Mouse (Mus musculus): ENCODE measurements at regions not wholly inside any gene's neighbourhood (a gene's known extent, or its start where the extent isn't known, plus 50 kb on each side); places are given as distances from the start of the nearest gene placed in this dataset.
"Not testable (repeated sequence)": the region's sequence is repeated elsewhere in the genome, so short reads cannot be mapped to it uniquely, and the experiment has no call there.

- DNase-seq (ENCODE audit: low spot score) = no peak
Observed at GRCm38 (mm10) chr14:104410730-104411129, 57.1 kb downstream of the Pou4f1 start.

GRCm38 (mm10) chr14:104410292-104410691, 57.5 kb downstream of the Pou4f1 start:
- DNase-seq (ENCODE audit: low spot score) = no peak

GRCm38 (mm10) chr14:104406062-104406461, 61.7 kb downstream of the Pou4f1 start:
- DNase-seq (ENCODE audit: low spot score) = no peak

GRCm38 (mm10) chr14:104389297-104390071, 78.3 kb downstream of the Pou4f1 start:
- DNase-seq (ENCODE audit: low spot score) = no peak

DNA sequence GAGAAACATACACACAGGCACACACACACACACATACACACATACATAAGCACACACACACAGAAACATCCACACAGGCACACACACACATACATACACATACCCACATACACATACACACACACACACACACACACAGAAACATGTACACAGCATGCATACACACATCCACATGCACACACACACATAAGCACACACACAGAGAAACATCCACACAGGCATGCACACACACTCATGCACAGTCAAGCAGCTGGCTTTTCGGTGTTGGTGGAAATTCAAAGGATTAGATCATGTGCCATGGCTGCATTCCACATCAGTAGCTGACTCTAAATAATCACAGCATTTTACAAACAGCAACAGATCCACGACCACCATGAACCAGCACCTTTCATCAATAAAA, 78.9 kb downstream of the Pou4f1 start:
- DNase-seq (ENCODE audit: low spot score) = no peak

DNA sequence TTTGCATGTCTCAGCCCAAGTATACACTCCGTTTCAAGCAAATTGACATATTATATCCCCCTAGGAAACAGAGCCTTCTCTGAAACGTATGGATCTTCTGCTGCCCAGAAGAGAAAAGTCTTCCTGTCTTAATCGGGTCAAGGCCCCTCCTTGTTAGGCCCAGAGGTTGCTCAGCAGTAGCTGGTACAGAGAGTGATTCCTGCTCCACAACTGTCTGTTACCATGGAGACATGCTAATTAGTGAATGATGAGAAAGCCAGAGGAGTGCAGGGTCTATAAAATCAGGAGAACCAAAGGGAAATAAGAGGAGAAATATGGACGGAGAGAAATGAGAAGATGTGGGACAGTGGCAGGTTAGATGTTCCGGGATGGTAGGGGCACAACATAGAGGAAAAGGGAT, 86.8 kb downstream of the Pou4f1 start:
- no peak for DNase-seq (ENCODE audit: low spot score)

- no peak for DNase-seq (ENCODE audit: low spot score)
Observed at GRCm38 (mm10) chr14:104372776-104373175, 95.0 kb downstream of the Pou4f1 start.

DNA sequence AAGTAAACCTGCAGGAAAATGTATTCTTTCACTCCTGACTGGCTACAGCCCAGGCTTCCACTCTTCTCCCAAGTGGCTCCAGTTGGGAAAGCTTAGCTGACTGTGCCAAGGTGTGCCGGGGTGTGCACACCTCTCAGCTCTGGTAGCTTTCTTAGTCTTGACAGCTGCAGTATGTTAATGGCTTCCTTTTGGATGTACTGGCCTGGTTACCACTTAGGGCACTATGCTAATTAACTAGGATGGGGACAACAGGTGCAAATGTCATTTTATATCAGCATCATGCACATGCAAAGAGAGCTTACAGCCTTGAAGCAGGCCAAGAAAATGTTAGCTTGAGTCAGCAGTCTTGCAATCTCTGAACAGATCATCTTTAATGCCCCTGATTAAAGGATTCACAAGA, 111.2 kb downstream of the Pou4f1 start:
- no peak for DNase-seq (ENCODE audit: low spot score)

- not testable (repeated sequence) for DNase-seq (ENCODE audit: low spot score)
Observed at GRCm38 (mm10) chr14:104336783-104337182, 131.0 kb downstream of the Pou4f1 start.

- DNase-seq (ENCODE audit: low spot score) = no peak
Observed at GRCm38 (mm10) chr14:104326089-104326488, 141.7 kb downstream of the Pou4f1 start.

DNA sequence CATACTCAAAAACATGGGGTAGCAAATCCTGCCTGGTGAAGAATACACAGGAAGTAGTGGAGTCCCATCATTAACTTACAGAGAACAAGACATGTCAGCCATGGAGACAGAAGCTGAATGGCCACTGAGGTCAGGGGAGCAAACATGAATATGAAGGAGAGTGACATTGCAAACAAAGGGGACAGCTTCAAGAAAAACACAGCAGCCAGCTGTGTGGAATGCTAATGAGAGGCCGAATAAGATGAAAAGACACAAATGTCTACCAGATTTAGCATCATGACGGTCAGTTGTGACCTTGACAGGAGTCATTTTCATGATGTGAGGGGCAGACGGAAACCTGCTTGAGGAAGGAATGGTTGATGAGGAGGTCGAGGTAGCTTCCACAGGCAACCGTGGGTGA, 167.7 kb downstream of the Pou4f1 start:
- DNase-seq (ENCODE audit: low spot score) = no peak

- DNase-seq (ENCODE audit: low spot score) = no peak
Observed at GRCm38 (mm10) chr14:104298312-104298711, 169.5 kb downstream of the Pou4f1 start.

GRCm38 (mm10) chr14:104297316-104298311, 170.2 kb downstream of the Pou4f1 start:
- DNase-seq (ENCODE audit: low spot score) = no peak

DNA sequence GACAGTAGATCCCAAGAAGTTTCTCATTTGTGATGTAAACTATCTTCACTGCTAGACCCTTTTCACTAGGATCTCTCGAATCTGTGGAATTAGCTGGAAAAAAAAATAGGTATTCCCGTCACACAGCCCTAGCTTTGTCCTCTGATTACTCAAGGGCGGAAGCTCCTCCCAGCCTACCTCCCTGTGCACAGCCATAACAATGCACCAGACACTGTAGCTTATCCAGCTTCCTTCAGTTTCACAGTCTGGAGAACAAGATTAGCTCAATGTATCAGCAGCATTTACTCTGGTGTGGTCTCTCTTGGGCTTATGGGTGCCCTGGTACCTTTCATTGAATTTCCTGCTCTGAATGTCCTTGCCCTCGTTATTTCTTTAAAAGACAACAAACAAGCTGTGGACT, 174.0 kb downstream of the Pou4f1 start:
- no peak for DNase-seq (ENCODE audit: low spot score)

DNA sequence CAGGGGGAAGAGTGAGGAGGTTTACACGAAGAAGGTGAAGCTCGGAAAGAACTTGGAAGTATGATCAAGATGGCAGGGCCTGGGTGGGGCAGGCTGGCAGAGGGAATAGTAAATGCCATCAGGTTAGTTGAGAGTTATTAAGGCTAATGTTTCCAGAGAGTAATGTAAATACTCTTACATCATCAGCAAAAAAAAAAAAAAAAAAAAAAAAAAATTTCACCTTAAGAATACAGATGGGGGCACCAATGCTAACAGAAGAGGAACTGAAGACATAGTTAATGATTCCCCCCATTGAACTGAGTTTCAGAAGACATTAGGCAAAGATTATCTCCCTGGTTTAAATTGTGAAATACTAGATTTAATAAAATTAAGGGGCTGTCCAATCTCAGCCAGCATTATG, 174.7 kb downstream of the Pou4f1 start:
- no peak for DNase-seq (ENCODE audit: low spot score)

- DNase-seq (ENCODE audit: low spot score) = no peak
Observed at GRCm38 (mm10) chr14:104280353-104280752, 187.4 kb downstream of the Pou4f1 start.

GRCm38 (mm10) chr14:104279890-104280289, 187.9 kb downstream of the Pou4f1 start:
- DNase-seq (ENCODE audit: low spot score) = no peak

- DNase-seq (ENCODE audit: low spot score) = no peak
Observed at GRCm38 (mm10) chr14:104274752-104275151, 193.0 kb downstream of the Pou4f1 start.

DNA sequence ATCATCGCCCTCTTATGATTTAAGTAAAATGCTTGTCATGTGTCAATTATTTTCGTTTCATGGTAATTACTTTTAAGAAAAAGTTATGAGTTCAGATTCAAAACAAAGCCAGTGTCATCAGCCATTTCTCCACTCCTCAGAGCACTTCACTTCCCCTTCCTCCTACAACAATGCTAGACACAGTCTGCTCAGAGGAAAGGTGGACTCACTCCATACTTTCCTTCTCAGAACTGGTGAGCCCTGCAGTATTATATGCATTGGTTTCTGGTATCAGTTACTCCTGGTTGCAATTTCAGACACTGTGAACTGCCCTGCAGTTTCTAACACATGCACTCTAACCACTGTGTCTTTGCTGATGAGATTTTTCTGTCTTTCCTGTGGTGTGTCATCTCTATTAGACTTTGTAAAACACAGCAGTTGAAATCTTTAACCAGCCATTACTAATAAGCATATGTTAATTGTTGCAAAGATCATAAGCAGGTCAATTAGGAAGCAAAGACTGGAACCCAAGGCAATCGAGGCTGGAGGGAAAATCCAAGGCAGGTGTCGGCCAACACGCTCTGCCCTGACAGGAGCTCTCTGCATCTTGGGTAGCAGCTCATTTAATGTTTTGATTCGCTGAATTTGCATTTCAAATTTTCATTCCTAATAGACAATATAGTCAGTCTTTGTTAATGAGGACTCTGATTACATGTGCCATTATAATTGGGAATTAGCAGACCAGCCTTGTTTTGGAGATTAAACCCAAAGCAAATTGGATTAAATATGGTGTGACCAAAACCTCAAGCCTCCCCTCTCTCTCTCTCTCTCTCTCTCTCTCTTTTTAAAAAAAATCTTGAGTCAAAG, 202.7 kb downstream of the Pou4f1 start:
- no peak for DNase-seq (ENCODE audit: low spot score)

GRCm38 (mm10) chr14:104216965-104217364, 250.8 kb downstream of the Pou4f1 start:
- DNase-seq (ENCODE audit: low spot score) = no peak

GRCm38 (mm10) chr14:104210719-104211118, 257.1 kb downstream of the Pou4f1 start:
- no peak for DNase-seq (ENCODE audit: low spot score)

DNA sequence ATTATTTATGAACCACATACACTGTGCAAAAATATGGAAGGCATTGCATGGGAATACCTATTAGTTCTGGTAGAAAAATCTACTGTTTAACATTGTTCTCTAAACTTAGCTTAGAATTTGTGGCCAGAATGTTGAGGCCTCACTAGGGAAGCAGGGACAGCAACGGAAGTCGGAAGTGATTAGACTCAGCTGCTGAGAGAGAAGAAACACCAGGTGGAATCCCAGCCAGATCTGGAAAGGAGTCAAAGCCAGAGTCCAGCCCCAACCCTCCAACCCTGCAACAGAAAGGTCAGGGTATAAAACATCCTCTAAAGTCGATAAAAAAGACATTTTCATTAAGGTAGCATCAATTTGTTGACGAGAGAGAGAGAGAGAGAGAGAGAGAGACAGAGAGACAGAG, 258.9 kb downstream of the Pou4f1 start:
- DNase-seq (ENCODE audit: low spot score) = no peak

Data from ovary, postnatal 36 days (tissue).